Mouse (Mus musculus) CH12.LX (cell line): ENCODE results near the gene March6.

Source experiments
- CTCF ChIP-seq, 2 experiments: IDR thresholded peaks in 1 of 2; conservative IDR thresholded peaks in 1 of 2; 2 replicates each; pipeline ENCODE4 v1.5.1; 2011 to 2012; ENCODE audit warnings: low read depth in 2 of 2, low read length in 2 of 2, improper control_type of control experiment in 1 of 2, inconsistent platforms in 1 of 2, mild to moderate bottlenecking in 1 of 2, moderate library complexity in 1 of 2
- ELF1 ChIP-seq: IDR thresholded peaks from 2 replicates; pipeline ENCODE4 v1.6.1; 2014; ENCODE audit warnings: low read depth, mild to moderate bottlenecking, inconsistent platforms, low read length, improper control_type of control experiment
- POLR2A ChIP-seq: IDR thresholded peaks from 2 replicates; pipeline ENCODE4 v1.6.1; 2011; ENCODE audit warnings: low read depth, mild to moderate bottlenecking, improper control_type of control experiment, low read length
- UBTF ChIP-seq: IDR thresholded peaks from 2 replicates; pipeline ENCODE4 v1.6.1; 2012; ENCODE audit warnings: low read depth, mild to moderate bottlenecking, inconsistent platforms, low read length, improper control_type of control experiment, moderate library complexity
- USF2 ChIP-seq: conservative IDR thresholded peaks from 2 replicates; pipeline ENCODE4 v1.6.1; 2011; ENCODE audit warnings: low read depth, low read length, improper control_type of control experiment
- ZC3H11A ChIP-seq: IDR thresholded peaks from 2 replicates; pipeline ENCODE4 v1.6.1; 2012; ENCODE audit warnings: low read depth, mild to moderate bottlenecking, inconsistent platforms, low read length, improper control_type of control experiment
- ZNF384 ChIP-seq: IDR thresholded peaks from 2 replicates; pipeline ENCODE4 v1.6.1; 2012; ENCODE audit warnings: low read depth, low read length, improper control_type of control experiment, inconsistent platforms

DNA sequence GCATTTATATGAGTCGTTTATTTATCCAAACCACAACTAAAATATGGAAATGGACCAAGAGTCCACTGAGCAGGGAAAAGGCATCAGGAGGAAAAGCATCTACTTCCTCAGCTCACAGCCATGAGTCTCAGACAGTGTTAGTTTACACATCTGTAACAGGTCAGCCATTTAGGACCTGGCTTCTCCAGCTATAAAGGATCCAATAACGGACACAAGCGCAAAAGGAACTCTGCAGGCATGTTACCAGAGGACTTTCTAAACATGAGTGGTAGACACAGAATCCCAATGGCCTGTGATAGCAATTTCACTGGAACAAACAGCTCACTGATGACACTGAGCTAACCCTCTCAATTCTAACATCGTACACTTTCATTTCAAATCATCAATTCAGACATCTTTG, 27.9 kb downstream of the March6 start:
- TF ChIP-seq POLR2A = no peak
- TF ChIP-seq ELF1 = no peak
- no peak for TF ChIP-seq USF2
- TF ChIP-seq UBTF = no peak
- no peak for TF ChIP-seq ZNF384
- no peak for TF ChIP-seq CTCF (conservative IDR thresholded peaks at IDR 0.05 in 1 of 2, IDR thresholded peaks at IDR 0.05 in 1 of 2; ENCODE audit: low read depth in 2 of 2, low read length in 2 of 2)
- no peak for TF ChIP-seq ZC3H11A
